Mouse (Mus musculus) forebrain, embryonic 16.5 days (tissue): ENCODE measurements around the gene En1. TPM values are rescaled to one million over a fixed set of nuclear protein-coding genes. Genes with fewer than 3 reads are reported as not detected.

Experiments used
- ATAC-seq: fragments of 200-750 bp; cut with Nextera tagmentation; 2 replicates; pipeline ENCODE4 v1.8.0; 2017; ENCODE audit warnings: mild to moderate bottlenecking, moderate library complexity
- H3K27ac ChIP-seq: fragments of 300-500 bp; sonication (generic); 2 replicates; pipeline ENCODE4 v1.5.1; 2014; ENCODE audit warnings: low read length, control low read depth
- H3K27me3 ChIP-seq: fragments of 300-500 bp; sonication (generic); replicated peaks from 2 replicates; pipeline ENCODE4 v1.6.1; 2014; ENCODE audit warnings: low read length; ENCODE audit not compliant: control insufficient read depth, insufficient read depth
- H3K36me3 ChIP-seq: fragments of 300-500 bp; sonication (generic); 2 replicates; pipeline ENCODE4 v1.6.1; 2014; ENCODE audit not compliant: control insufficient read depth, insufficient read depth
- H3K4me1 ChIP-seq: fragments of 300-500 bp; sonication (generic); replicated peaks from 2 replicates; pipeline ENCODE4 v1.6.1; 2014; ENCODE audit warnings: low read length; ENCODE audit not compliant: control insufficient read depth, insufficient read depth
- H3K4me2 ChIP-seq: fragments of 300-500 bp; sonication (generic); 2 replicates; pipeline ENCODE4 v1.6.1; 2014; ENCODE audit warnings: mild to moderate bottlenecking, low read length, control low read depth
- H3K4me3 ChIP-seq: fragments of 300-500 bp; sonication (generic); replicated peaks from 2 replicates; pipeline ENCODE4 v1.5.1; 2014; ENCODE audit warnings: mild to moderate bottlenecking, low read length, control low read depth
- H3K9ac ChIP-seq: fragments of 300-500 bp; sonication (generic); replicated peaks from 2 replicates; pipeline ENCODE4 v1.6.1; 2014; ENCODE audit warnings: low read depth, low read length, control low read depth
- H3K9me3 ChIP-seq: fragments of 300-500 bp; sonication (generic); 2 replicates; pipeline ENCODE4 v1.6.1; 2016; ENCODE audit warnings: low read length; ENCODE audit not compliant: control insufficient read depth
- WGBS: fragments of 180-500 bp; shearing (Covaris S2); extraction: QIAGEN DNeasy Blood & Tissue Kit; methylation state at CpG from one replicate; pipeline ENCODE4 v1.1.7; 2014; 5-methylcytosine and 5-hydroxymethylcytosine counted together
- polyA plus RNA-seq: library from polyadenylated mRNA; unstranded; fragments of >200 nt; fragmentation: Nextera tagmentation; extraction: Ambion mirVana; gene quantifications from 2 replicates; pipeline ENCODE4 v1.2.1, GENCODE M21; 2015

The En1 gene
- polyA plus RNA-seq, 1 experiment from 2014 or later, result not detected

DNA sequence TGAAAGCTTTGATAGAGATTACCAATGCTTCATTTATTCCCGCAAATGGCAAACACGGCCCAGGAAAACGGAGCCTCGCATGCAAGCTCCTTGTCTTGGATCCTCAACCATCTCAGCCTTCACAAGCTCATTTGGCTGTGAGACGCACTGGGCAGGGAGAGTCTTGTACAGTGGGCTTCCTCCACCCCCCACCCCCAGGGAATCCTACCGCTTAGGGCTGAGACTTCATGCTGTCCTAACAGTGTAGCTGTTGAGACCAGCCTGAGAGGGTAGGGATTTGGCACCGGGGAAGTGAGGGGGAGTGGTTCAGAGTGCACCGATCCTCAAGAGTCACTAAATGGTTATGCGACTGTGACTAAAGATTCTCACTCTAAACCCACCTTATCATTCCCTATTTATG lies 13.7 kb downstream of the En1 start:
- H3K36me3 ChIP-seq, result no peaks in the 10 kb centered on the region
- H3K4me1 ChIP-seq, result no peaks in the 10 kb centered on the region; the same call in 1 of the 2 replicates
- no peak for ATAC-seq
- WGBS, result under 1% methylated on average over 9 of the region's 9 CpGs
- H3K9ac ChIP-seq, result no peak overlapping the region
- H3K4me3 ChIP-seq, result no peak overlapping the region
- H3K27me3 ChIP-seq, result peaks cover 89% of the 10 kb centered on the region
- no peaks in the 10 kb centered on the region for H3K9me3 ChIP-seq
- H3K27ac ChIP-seq, result no peak overlapping the region
- no peak overlapping the region for H3K4me2 ChIP-seq

DNA sequence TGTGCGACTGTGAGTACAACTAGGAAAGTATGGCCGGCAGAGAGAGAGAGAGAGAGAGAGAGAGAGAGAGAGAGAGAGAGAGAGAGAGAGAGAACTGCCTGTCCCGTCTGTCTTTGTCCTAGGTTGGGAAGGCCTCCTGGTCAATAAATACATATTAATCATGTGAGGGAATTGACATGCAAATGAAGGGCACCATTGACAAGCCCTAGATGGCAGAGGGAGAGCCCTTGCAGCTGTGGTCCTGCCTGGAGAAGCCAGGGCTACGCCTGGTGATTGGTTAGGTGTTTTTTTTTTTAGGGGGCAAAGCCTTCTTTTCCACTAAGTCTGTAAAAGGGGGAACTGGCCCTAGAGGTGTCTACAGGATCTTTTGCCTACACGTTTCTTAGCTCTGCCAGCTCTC lies 19.2 kb downstream of the En1 start:
- H3K9me3 ChIP-seq, result no peaks in the 10 kb centered on the region
- no peak overlapping the region for H3K4me2 ChIP-seq
- no peak overlapping the region for H3K9ac ChIP-seq
- ATAC-seq, result no peak
- H3K4me1 ChIP-seq, result no peaks in the 10 kb centered on the region
- H3K36me3 ChIP-seq, result no peaks in the 10 kb centered on the region
- no peak overlapping the region for H3K4me3 ChIP-seq
- peaks cover 74% of the 10 kb centered on the region for H3K27me3 ChIP-seq
- no peak overlapping the region for H3K27ac ChIP-seq
- 6% methylated on average over 4 of the region's 5 CpGs for WGBS

DNA sequence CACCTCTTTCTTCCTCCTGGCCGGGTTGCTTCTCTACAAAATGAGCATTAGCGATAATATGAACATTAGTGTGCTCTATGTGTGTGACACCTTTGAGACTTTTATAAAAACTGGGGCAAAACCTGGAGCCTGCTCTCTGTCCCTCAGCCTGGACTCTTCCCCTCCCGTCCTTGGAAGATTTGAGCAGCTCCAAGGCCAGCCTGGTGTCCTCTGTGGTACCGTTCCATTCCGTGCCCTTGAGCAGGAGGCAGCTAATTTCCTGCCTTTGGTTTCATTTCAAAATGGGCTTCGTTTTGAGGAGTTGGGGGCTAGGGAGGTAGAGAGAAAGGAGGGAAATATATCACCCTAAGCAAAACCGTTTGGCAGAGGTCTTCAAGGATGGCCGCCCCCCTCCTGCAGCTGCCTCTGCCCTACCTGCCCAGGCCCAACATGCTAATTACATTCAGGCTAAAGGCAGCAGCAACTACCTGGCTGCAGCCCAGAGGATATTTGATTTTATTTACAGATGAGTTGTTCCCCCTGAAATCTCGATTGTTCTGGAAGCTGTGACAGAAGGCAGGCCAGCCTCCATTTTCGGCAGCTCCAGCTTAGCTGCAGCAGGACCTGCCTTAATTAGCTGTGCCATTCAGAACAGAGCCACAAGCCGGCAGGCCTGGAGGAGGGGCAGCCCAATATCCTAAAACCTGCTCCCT lies 24.9 kb downstream of the En1 start:
- H3K4me1 ChIP-seq, result peaks cover 4% of the 10 kb centered on the region; the same call in 1 of the 2 replicates
- no peaks in the 10 kb centered on the region for H3K9me3 ChIP-seq
- H3K9ac ChIP-seq, result no peak overlapping the region
- WGBS, result 29% methylated on average over 11 of the region's 11 CpGs
- no peak overlapping the region for H3K4me3 ChIP-seq
- H3K27me3 ChIP-seq, result peaks cover 32% of the 10 kb centered on the region
- no peaks in the 10 kb centered on the region for H3K36me3 ChIP-seq
- H3K27ac ChIP-seq, result no peak overlapping the region
- peak; percentile 79 for ATAC-seq
- no peak overlapping the region for H3K4me2 ChIP-seq

DNA sequence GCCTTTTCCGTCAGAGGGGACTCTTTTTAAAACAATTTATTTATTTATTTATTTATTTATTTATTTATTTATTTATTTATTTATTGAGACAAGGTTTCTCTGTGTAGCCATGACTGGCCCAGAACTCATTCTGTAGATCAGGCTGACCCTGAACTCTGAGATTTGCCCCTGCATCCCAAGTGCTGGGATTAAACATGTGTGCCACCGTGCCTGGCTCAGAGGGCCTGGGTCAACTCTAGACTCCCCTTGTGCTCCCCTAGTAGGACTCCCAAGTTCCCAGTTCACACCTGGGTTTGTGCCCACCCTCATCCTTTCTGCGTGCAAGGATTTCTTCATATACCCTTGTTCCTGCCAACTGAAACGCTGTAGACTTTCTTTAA lies 25.4 kb downstream of the En1 start:
- H3K4me3 ChIP-seq, result no peak overlapping the region
- H3K4me2 ChIP-seq, result no peak overlapping the region
- ATAC-seq, result peak; percentile 45
- peaks cover 27% of the 10 kb centered on the region for H3K27me3 ChIP-seq
- 52% methylated on average over 4 of the region's 4 CpGs for WGBS
- H3K36me3 ChIP-seq, result no peaks in the 10 kb centered on the region
- H3K9me3 ChIP-seq, result no peaks in the 10 kb centered on the region
- H3K27ac ChIP-seq, result no peak overlapping the region
- H3K9ac ChIP-seq, result no peak overlapping the region
- peaks cover 4% of the 10 kb centered on the region; the same call in 1 of the 2 replicates for H3K4me1 ChIP-seq

DNA sequence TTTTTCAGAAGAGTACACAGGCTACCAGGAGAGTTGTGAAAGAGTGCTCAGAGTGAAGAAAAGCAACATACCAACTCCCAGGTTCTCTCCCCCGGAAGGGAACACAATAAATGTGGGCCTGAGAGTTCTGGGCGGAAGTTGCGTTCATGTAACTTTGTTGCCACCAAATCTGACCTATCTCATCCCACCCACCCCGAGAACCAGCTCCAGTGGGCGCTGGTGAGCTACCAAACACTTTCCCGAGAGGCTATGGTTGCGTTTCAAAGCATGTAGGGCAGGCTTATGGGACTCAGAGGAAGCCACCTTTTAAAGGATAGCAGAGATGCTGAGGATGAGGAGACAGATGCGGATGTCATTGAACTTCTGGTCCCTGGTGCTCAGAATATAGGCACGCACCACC lies 26.6 kb downstream of the En1 start:
- H3K4me1 ChIP-seq, result peaks cover 4% of the 10 kb centered on the region; the same call in 1 of the 2 replicates
- no peaks in the 10 kb centered on the region for H3K9me3 ChIP-seq
- no peak overlapping the region for H3K4me3 ChIP-seq
- H3K27me3 ChIP-seq, result peaks cover 20% of the 10 kb centered on the region
- ATAC-seq, result no peak
- no peak overlapping the region for H3K27ac ChIP-seq
- WGBS, result 57% methylated on average over 9 of the region's 9 CpGs
- no peak overlapping the region for H3K9ac ChIP-seq
- no peak overlapping the region for H3K4me2 ChIP-seq
- H3K36me3 ChIP-seq, result no peaks in the 10 kb centered on the region

DNA sequence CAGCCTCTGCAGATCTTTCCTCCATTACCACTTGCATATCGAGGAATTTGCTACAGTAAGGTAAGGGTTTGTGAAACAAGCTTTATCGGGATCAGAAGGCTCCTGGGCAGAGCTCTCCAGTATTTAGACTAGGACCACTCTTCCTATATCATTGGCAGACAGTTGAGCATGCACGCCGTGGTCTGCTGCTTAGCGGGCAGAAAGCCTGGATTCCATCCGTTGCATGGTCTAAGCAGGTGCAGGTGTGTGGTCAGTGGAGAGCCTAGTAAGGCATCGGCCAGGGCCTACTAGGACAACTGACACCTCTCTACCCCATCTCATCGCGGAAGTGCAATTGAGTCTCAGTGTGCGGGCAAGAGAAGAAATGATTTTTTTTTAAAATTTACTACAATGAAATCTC lies 41.2 kb downstream of the En1 start:
- Histone ChIP-seq H3K9me3 (no peaks in the 10 kb centered on the region), H3K4me1 (peaks cover 14% of the 10 kb centered on the region), H3K36me3 (no peaks in the 10 kb centered on the region), H3K27me3 (peaks cover 26% of the 10 kb centered on the region), H3K9ac (no peak overlapping the region), H3K4me3 (peak overlapping the region; percentile 27; the same call in 1 of the 2 replicates), H3K27ac (no peak overlapping the region), H3K4me2 (peak overlapping the region; percentile 44)
- peak; percentile 66 for ATAC-seq
- WGBS, result 4% methylated on average over 10 of the region's 10 CpGs

DNA sequence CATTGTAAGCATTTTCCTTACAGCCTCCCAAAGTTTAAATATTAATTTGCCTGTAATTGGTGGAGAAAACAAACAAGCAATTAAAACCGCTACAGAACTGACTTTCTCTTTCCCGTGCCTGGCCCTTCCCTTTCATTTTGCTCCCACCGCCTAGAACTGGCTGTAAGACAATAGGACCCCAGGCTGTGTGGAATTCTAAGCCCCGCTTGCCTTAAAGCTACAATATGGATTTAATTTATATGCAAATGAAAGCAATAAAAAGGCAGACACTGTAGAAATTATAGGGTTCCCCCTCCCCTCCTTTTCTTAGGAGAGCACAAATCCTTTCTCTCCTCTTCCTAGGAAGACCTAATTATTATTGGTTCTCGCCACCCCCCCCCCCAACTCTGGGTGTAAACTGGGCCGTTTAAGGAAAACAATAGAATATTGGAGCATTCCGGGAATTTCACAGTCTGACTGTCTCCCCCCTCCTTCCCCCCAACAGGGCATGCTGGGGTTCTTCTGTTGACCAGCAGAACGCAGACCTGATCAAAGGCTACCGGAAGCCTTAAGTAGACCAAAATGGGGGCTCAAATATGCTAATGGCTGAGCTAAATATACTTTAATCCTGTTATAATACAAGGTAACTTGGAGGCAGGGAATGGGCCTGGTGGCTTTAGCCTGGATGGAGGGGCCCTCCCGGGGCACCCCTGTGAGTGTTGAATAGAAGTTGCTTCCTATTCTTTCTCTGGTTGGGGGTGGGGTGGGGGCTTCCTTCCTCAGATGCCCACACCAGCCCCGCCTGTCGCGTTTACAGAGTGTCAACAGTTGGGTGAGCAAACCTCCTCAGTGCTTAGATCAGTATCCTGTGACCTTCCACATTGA lies 41.9 kb downstream of the En1 start:
- H3K4me1 ChIP-seq, result peaks cover 14% of the 10 kb centered on the region
- no peak overlapping the region for H3K27ac ChIP-seq
- peak; percentile 87 for ATAC-seq
- H3K36me3 ChIP-seq, result no peaks in the 10 kb centered on the region
- H3K4me2 ChIP-seq, result peak overlapping the region; percentile 44
- WGBS, result under 1% methylated on average over 13 of the region's 13 CpGs
- no peaks in the 10 kb centered on the region for H3K9me3 ChIP-seq
- H3K27me3 ChIP-seq, result peaks cover 26% of the 10 kb centered on the region
- peak overlapping the region; percentile 27 for H3K4me3 ChIP-seq
- H3K9ac ChIP-seq, result no peak overlapping the region

DNA sequence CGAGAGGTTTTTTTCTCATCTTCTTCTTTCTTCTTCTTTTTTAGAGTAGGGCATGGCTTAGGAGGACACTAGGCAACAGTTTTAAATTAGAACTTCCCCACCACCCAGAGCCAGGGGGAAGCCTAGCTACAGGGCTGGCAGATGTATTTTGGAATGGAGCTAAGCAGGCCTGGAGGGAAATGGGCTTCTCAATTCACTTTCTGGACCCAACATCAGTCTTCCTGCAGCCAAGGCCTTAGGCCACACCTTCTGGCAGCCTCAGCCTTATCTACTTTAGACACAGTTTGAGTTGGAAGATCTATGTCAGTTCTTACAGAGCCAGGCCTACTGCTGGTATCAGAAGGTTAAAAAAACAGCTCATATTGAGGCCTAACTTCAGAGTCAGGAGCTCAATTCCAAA lies 42.5 kb downstream of the En1 start:
- Histone ChIP-seq H3K9ac (no peak overlapping the region), H3K36me3 (no peaks in the 10 kb centered on the region), H3K4me1 (peaks cover 14% of the 10 kb centered on the region), H3K9me3 (no peaks in the 10 kb centered on the region), H3K4me3 (no peak overlapping the region), H3K27ac (no peak overlapping the region), H3K27me3 (peaks cover 26% of the 10 kb centered on the region), H3K4me2 (no peak overlapping the region)
- ATAC-seq, result no peak
- WGBS, result 28% methylated on average over 1 of the region's 1 CpGs

DNA sequence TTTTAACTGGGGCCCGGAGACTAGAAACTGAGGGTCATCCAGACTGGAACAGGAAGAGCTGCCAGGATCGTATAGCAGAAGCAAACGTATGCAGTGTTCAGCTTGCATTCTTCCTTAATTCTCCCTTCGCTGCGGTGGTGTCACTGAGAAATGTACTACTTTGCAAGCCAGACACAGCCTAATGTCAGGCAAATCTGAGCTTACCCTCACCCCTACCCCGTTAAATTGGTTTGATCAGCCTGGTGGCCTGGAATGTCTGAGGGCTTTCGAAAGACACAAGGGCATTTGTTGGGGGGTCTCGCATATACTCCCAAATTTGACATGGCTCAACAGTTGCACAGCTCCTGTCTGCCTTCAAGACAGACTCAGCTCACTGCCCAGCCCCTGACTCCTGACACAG lies 47.9 kb downstream of the En1 start:
- WGBS, result 71% methylated on average over 8 of the region's 8 CpGs
- ATAC-seq, result no peak

More for the DNA sequence above, 47.9 kb downstream of the En1 start:
- Histone ChIP-seq H3K9me3 (no peaks in the 10 kb centered on the region), H3K4me3 (no peak overlapping the region), H3K27ac (no peak overlapping the region), H3K9ac (no peak overlapping the region), H3K27me3 (peaks cover 6% of the 10 kb centered on the region), H3K4me1 (0 out of 2 replicates have a peak, but pooled peaks cover 2% of the 10 kb centered on the region), H3K36me3 (no peaks in the 10 kb centered on the region), H3K4me2 (no peak overlapping the region)
